Mouse (Mus musculus) MN1 (cell line): ENCODE data around the gene Cycs.
"Not testable (repeated sequence)": the region's sequence is repeated elsewhere in the genome, so short reads cannot be mapped to it uniquely, and the experiment has no call there.

ENCODE experiments used
- DNase-seq: peaks from one replicate; pipeline ENCODE4 v3.0.0-alpha.2; 2016; ENCODE audit warnings: low spot score

Gene Cycs

DNA sequence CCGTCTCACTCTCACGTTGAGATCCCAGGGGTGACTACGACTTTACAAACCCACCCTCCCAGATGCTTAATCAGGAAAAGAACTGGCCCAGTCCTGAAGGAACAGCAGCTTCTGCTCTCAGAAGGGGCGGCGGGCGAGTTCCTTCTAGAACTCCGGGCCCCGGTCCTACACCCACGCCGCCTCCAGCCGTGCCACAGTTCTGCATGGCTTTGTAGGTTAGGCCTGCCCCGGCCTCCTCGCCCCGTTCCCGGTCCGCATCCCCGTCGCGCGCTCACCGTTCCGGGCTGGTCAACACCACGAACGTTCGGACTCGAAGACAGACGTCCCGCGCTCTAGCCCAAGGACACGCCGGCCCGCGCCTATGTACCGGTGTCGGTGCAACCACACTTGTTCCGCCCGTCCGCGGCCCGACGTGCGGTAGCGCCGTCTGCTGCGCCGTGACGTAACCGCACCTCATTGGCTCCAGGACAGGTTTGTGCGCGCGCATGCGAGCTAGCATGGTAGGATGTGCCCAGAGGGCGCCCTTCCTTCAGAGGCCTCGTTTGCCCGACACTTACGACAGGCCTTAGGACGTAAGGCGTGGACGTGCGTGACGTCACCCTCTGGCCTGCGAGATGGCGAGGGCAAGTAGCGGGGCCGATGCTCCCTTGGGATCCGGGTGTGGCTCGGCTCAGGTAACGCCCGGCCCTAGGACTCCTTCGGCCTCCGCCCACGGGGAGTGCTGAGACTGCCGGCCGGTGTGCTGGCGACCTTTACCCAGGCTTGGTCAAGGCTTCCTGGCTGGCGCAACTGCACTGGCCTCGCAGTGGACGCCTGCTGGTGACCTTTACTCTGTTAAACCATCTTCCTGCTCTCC lies at the start of gene Cycs:
Gene Cycs, minus strand, starts transcription at position 398 of the 856 bp plus-strand sequence.
- DNase-seq = peak; percentile 99

DNA sequence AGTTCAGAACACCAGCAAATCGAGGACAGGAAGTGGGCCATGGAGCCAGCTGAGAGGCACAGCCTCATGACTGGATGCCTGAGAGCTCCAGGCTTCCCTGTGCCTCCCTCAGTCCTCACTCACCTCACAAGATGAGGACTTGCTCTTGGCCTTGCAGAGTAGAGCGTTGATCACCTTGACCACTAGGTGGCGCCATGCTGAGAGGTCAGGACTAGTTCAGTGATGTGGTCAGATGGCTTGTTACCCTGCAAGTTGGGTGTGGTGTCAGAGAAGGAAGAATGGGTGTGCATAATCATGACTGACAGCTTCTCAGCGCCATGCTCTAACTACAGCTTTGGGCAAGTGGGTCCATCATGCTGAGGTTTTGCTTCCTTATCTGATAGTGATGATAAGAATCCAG lies 35.3 kb upstream of the Cycs start:
- DNase-seq = no peak

DNA sequence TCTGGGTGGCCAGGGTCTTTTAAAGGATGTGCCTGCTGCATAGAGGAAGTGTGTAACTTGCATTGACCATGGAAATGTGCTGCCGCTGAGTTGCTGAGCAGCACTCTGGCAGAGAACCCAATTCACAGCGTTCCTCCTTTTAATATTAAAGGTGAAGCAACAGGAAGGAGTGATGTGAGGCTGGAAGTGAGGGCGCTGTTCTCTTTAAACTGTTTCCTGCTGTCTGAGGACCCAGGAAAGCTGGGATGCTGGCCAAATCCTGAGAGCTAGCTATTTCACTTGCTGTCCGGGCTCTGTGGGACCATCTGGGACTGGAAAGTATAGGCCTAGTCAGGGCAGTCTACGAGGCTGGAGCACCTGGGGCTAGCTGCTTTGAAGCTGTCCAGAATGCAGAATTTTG lies 32.2 kb upstream of the Cycs start:
- DNase-seq = peak; percentile 36

DNA sequence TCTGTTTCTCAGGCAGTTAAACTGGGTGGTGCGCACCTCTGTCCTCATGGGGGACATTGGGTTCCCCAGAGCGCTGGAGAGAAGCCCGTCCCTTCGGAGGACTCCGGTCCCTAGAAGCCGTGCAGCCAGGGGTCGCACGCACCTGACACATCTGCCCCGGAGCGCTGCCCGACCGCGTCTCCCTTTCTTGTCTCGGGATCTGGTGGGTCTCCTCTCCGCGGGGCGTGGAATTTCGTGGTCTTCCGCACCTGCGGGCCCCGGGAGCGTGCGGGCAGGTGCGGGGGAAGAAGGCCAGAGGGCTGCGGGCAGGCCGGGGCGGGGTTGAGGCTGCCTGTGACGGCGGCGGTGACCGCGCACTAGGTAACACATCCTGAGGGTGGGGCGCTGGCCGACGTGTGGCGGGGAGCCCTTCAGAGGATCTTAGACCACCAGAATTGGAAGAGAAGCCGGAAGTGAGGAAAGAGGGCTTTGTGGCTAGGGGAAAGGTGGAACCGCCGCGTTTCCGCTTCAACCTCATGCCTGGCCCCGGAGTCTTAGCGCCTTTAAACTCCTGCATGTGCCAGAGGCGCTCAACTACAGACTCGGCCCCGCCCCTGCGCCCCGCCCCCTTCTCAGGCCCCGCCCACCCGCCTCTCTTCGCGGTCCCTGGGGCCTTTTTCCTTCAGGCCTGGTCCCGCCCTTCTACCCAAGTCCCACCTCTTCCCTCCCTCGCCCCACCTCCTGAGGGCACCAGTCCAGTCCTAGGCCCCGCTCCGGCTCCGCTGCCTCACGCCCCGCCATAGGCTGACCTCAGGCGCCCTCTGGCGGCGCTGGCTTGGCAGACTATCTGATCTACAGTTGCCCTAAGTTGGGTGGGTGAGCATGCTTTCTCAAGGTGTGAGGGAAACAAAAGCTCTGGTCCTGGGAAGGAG lies 30.2 kb upstream of the Cycs start, which contains the start of gene 4921507P07Rik:
Gene 4921507P07Rik, minus strand, starts transcription at position 332 of the 911 bp plus-strand sequence.
- DNase-seq = peak; percentile 76

DNA sequence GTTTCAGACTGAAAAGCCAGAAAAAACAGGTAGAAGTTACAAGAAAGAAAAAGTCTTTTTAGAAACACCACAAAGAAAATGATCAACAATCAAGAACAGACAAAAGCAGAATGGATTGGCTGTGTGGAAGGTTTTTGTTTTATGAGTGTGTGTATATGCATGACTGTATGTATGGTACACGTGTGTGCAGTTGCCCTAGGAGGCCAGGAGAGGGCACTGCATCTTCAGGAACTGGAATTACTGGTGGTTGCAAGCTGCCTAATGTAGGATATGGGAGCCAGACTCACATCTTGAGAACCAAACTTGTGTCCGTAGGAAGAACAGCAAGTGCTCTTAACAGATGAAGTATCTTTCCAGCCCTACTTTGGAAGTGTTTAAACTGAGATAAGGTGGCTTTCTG lies 28.0 kb upstream of the Cycs start:
- DNase-seq = no peak

DNA sequence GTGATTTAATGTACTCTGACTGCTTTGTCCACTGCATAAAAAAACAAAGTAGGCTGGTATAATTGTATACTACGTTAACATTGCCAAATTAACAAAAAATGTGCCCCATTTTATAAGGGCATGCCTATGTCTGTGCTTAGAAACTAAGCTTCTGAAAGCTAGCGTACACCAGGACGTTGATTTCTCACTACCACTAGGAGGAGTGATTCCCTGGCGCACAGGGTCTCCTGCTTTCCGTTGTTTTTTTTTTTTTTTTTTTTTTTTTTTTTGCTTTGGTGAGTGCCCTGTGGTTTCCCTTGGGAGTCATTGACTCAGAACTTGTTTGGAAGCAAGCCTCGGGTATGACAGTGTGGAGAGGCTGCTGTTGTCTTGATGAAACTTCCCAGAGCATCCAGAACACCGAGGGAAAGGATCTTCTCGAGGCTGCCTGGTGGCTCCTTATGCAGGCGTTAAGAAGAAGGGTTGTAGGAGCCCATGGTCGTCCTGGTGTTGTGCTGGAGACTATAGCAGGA lies 27.1 kb upstream of the Cycs start:
- DNase-seq = peak; percentile 77

DNA sequence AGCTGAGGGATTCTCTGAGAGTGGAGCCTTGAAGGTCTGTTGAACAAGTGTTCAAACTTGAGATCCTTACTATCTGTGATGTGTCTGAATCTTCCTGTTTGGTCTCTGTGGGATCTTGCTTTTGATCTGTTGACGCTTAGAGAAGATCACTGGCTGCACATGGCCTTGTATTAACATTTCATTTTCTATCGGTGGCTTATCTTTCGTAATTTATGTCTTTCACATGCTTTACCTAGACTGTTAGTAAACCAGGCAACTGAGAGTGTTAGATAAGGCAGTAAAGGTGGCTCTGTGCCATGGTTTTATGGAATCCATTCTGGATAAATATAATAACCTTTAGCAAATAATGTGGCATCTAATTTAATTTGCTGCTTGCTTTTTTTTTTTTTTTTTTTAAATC lies 23.9 kb upstream of the Cycs start:
- DNase-seq = no peak

DNA sequence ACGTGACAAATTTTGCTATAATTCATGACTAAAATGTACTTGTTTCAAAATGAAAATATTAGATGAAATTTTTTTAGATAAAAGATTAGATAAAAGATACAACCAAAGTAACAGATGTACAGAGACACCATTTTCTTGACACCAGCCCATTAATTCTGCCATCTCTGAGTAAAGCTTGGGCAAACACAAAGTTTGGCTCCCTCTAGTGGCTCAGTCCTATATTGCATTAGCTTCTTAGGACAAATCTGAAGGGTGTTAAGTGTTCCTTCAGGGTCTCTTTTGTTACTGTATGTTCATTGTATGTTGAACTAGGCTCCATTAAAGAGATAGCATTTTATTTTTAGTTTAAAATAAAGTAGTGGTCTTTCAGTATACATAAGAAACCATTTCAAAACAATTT lies 21.9 kb upstream of the Cycs start:
- peak; percentile 77 for DNase-seq

DNA sequence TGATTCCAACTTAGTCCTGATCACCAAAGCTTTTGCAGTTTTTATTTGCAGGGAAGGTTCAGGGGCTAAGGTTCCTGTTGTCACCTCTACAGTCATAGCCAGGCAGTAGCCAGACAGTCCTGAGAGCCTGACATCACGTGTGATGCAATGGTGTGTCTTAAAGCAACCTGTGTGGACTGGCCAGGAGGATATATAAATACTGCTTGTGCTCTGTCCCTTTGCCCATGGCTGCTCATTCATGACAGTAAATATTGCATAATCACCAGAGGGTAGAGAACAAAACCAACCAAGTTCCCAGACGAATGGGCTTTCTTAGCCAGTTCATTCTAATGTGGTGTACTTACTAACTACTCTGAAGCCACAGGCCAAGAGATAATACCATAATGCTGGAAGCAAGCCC lies 21.1 kb upstream of the Cycs start:
- no peak for DNase-seq

DNA sequence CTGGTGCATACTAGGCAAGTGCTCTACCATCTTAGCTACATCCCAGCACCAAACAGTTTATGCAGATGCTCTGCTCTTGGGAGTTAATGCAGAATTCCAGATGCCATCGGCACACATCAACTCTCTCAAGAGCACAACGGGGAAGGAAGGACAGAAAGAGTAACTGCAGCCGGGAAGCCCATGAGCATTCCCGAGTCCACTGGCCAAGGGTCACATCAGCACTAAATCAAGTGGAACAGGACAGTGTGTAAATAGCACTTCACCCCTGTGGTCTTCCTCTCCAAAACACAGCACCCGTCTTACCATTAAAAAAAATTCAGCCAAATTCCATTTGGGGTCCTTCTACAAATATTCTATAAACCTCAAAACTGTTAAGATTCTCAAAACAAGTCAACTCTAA lies 20.0 kb upstream of the Cycs start:
- no peak for DNase-seq

DNA sequence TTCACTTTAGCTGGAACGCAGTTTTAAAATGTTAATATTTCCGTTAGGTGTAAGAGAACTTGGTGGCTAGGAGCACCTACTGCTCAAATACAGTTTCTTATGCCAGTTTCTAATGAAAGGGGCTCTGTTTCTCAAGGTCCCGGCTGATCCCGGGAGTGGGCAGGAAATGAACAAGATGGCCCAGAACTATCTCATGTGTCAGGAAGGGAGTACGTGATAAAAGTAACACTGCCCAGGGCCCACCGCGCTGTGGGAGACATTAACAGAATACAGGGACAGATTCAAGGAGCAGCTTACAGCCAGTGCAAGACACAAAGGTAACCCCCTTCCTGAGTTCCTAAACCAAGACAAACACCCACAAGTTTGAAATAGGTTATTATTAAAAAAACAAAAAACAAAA lies 19.4 kb upstream of the Cycs start:
- DNase-seq = no peak

DNA sequence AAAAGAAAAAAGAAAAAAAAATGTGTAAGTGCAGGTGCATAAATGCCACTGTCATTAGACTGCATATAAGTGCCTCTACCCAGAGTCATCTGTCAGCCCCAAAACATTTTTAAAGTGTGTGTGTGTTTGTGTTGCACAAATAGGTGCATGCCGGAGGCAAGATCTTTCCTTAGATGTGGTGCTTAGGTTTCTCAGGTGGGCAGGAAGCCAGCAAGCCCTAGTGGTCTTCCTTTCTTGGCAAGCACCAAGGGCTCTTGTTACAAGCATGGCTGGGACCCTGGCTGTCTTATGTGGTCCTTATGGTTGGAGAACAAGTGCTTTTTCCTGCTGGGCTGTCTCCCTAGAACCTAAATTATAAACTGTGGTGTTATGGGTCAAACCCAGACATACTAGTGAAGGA lies 5.3 kb upstream of the Cycs start:
- DNase-seq = no peak

DNA sequence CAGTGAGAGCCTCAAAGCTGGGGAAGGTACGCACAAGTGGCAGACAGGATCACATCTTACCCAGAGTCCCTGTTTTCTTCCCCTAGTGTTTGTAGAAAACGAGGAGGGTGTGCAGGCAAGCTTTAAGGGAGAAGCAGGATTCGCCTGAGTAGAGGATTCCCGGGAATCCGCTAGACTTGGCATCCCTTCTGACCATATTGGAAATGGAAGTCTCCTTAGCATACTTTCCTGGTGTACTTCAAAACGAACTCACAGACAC lies 588 bp upstream of the Cycs start:
- DNase-seq = no peak

DNA sequence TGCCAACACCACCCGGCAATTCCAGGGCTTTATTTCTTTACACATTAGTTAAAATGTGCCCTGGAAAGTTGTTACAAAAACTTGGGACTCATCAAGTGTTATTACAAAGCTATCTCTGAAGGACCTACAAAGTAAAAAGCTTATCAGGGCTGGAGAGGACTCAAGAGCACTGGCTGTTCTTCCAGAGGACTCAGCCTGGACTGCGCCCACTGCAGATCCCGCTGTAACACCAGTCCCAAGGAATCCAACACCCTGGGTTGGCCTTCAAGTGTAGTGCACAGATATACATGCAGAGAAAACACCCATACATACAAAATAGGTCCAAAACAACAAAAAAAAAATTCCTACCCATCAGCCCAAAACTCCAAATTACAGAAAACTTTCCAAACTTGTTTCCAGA lies 2.7 kb downstream of the Cycs start:
- DNase-seq = no peak

DNA sequence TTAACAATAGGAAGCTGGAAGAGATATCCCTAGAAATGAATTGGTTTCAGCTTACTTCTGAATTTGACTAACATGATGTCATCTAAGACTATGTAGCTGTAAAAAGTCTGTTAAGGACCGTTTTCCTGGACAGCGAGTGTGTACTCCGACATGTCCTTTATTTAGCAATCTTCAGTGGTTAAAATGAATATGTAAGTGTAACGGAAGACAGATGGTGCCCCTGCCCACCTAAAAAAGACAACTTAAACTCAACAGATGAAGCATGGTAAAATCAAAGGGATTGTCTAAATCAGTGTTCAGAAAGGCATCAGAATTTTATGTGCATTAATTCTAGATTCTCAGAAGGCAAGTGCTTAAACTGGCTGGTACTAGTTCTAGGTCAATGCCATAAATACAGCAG lies 3.9 kb downstream of the Cycs start:
- no peak for DNase-seq

DNA sequence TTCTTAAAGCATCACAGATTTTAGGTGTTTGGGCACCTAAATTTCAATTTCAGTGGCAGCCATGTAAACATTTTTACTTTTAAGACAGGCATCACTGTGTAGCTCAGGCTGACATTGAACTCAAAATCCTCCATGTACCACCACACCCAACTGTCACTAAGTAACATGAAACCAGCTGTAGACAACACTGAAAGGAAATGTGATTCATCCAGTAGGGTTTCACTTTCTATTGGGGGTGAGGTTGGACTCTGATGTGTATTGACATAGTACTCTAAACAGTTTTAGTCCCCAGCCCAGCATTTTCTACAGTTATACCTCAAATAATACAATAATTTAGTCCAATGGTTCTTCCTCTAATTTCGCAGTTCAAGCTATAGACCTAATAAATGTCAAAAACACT lies 5.6 kb downstream of the Cycs start:
- DNase-seq = no peak

DNA sequence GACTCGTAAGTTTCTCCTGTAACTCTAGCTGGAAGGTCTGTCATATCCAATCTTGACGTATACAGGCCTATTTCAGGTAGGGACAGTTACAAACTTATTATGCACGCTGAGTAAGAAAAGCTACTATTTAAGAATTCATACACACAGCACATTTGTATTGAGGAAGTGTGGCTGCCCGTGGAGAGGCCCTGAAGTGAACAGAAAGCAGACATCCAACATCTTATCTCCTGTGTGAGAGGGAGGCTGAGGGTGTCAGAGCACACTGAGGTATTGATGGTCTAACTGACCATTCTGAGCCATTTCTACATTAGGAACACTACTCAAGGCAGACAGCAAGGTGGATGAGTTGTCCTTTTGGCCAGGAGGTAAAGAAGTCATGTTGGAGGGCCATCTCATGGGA lies 7.5 kb downstream of the Cycs start:
- no peak for DNase-seq

DNA sequence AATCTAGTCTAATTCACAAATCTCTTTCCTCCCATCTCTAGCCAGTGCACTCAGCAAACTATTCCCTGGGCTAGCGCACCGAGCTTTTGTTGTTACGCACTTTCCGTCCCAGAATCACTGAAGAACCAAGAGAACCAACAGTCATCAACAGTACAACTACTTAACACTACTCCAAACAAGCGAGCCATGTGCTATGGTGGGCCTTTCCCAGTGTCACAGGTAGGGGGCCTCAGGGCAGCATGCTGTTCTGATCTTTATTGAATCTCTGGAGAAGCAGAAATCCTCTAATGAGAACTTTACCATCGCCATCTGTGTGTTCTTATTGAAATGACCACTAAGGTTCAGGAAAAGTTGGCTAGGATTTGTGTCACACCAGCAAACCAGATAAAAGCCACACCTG lies 8.8 kb downstream of the Cycs start:
- no peak for DNase-seq

DNA sequence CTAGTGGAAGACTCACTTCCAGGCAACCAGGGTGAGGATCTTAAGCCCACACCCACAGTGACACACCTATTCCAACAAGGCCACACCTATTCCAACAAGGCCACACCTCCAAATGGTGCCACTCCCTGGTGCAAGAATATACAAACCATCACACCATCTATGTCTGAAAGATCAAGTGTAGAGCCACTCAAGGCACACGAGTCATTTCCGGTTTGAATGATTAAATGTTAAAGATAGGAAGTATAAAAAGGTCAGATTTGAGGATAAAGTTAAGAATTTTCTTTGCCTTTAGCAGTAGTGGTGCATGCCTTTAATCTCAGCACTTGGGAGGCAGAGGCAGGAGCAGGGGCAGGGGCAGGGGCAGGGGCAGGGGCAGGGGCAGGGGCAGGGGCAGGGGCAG lies 12.1 kb downstream of the Cycs start:
- not testable (repeated sequence) for DNase-seq

DNA sequence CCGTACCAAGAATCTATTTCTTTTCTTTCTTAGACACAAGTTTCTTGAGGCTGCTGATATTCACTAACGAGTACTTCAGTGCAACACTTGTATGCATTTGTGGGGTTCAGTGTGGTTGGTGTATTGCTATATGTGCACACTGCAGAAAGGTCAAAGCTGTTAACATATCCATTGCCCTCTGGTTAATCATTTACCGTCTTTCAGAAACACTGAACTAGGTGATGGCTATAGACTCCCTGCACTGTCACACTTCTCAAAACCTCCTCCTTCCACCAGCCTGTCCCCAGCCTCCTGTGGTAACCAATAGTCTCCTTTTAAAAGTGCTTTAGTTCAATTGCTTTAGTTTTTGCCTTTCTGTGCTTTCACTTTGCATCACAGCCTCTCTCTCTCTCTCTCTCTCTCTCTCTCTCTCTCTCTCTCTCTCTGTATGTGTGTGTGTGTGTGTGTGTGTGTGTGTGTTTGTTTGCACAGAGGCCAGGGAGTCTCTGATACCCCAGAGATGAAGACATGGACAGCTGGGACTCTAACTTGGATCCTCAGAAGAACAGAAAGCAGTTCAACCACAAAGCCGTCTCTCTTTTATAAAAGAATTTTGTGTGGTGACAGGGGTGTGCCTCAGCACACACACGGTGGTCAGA lies 13.3 kb downstream of the Cycs start:
- DNase-seq = no peak

DNA sequence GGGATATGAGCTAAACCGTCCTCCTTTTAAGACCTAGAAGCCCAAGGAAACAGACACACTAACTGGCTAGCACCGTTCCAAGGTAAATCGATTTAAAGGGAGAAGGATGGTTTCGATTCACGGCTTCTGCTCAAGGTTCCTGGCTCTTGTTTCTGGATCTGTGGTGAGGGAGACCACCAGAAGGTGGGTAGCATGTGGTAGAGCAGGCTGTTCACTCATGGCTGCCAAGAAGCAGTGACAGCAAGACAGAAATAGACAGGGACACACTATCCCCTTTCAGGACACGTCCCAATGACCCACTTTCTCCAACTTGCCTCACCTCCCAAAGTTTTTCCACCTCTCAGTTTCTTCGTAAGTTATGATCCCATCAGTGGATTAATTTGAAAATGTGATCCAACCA lies 16.5 kb downstream of the Cycs start:
- DNase-seq = no peak

DNA sequence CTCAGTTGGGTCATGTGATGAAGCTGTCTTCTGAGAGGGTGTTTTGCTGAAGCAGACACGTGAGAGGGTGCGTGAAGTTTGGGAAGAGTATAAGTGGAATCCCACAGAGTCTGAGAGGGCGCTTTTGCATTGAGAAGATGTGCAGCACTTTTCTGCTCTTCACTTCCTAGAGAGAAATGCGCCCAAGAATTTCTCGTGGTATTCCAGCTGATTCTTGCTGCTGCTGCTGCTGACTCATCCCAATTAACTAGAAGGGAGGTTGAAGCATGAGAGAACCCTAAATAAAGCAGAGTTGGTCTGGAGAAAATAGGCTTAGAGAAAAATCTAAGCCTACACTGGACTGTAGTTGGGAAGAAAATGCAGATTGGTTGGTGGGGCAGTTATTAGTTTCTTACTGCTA lies 17.3 kb downstream of the Cycs start:
- DNase-seq = no peak
